Mouse (Mus musculus): ENCODE measurements around the gene Kcnmb4.

GRCm38 (mm10) chr10:116515590-116515989 is 41.9 kb upstream of the Kcnmb4 start:
- TF ChIP-seq CTCF (IDR thresholded peaks at IDR 0.05; ENCODE audit: borderline replicate concordance, insufficient read depth, low read length): no peak
- no peak for TF ChIP-seq POLR2A (IDR thresholded peaks at IDR 0.05; ENCODE audit: low read depth, low read length)
